Mouse (Mus musculus) liver, embryonic 14 days (tissue): Measurements from ENCODE around the gene Stag2. TPM values are rescaled to one million over a fixed set of nuclear protein-coding genes. Genes with fewer than 3 reads are reported as not detected.

Experiments
- polyA plus RNA-seq: library from polyadenylated mRNA; depleted of rRNA; stranded (reverse); fragments of >200 nt; gene quantifications from 2 replicates; pipeline ENCODE4 v1.2.3, GENCODE M21; 2012; rRNA removed

Stag2 gene
- polyA plus RNA-seq = 23.0 and 27.8 TPM in 2 replicates

DNA sequence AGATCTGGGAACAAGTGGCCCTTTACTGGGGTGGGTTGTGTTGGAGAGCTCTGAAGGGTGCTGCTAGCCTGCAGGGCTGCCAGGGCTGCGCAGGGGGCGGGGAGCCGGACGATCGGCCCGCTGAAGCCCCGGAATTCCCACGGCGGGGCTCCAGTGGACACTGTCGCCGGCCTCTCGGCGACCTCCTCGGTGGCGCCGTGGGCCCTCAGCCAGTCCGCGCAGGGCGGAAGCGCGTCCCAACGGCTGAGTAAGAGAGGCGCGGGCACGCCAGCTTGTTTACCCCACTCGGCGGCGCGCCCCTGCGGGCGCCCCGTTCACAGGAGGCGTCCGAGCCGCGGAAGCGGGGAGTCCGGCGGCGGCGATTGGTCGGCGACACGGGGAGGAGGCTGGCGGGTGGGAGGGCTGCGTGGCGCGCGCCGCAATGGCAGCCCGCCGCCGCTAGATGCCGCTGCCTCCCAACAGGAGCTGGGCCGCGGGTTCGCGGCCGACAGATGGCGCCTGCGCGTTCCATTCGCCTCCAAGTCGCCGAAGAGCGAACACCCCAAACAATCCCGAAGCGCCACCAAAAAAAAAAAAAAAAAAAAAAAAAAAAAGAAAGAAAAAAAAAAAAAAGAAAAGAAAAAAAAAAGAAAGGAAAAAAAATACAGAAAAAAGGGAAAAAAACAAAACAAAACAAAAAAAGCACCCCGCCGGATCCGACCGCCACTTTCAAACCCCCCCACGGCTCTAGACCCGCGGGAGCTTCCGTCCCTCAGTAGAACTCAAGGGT lies at the start of gene Stag2:
Gene Stag2, plus strand, starts transcription at position 530 of the 769 bp plus-strand sequence.

Other genes starting within 250 kb of the Stag2 start
- gene Thoc2, start 228.6 kb upstream of the Stag2 start, polyA plus RNA-seq = 14.0 and 16.3 TPM in 2 replicates
- 10.7 and 13.6 TPM in 2 replicates for gene Xiap, start 89.6 kb upstream of the Stag2 start, polyA plus RNA-seq